Mouse (Mus musculus): ENCODE data around the gene Ugt2b38. TPM values are rescaled to one million over a fixed set of nuclear protein-coding genes. Genes with fewer than 3 reads are reported as not detected.
"Not testable (repeated sequence)": the region's sequence is repeated elsewhere in the genome, so short reads cannot be mapped to it uniquely, and the experiment has no call there.

The Ugt2b38 gene
- polyA plus RNA-seq (2012; fragmentation: generic; extraction: Trizol): not detected
- long read RNA-seq, experiment 1: 0 reads
- long read RNA-seq, experiment 2: 0 reads

DNA sequence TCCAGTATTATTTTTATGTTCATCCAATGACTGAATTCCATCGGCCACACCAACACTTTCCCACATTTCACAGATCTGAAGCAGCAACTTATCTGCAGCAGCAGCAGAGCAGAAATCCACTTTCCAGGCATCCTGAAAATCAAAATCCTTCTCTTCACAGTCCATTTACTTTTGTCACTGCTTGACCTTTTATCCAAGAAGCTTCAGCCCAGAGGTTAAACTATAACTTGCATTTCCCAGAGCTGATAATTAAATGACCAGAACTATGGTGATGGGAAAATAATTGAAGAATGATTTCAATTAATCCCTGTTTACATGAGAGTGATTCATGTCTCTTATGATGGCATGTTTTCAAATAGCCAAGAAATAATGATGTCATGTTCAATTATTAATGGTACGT lies at the start of gene Ugt2b38:
Ugt2b38 (minus strand) TSS at position 163 of the 400 bp plus-strand sequence.
- H3K79me3 ChIP-seq (ENCODE audit: low read depth); H3ac ChIP-seq (ENCODE audit: control insufficient read depth, insufficient read length, low read depth); H3K79me2 ChIP-seq (ENCODE audit: control insufficient read depth, insufficient read depth); H3K27me3 ChIP-seq (ENCODE audit: control insufficient read depth, insufficient read depth, insufficient read length); H3K4me3 ChIP-seq (ENCODE audit: insufficient read depth, poor library complexity, severe bottlenecking); H3K36me3 ChIP-seq (ENCODE audit: control insufficient read depth, insufficient read depth): not testable (repeated sequence)

GRCm38 (mm10) chr5:87458810-87459209 lies 34.8 kb upstream of the Ugt2b38 start:
- Histone ChIP-seq H3K79me2 (ENCODE audit: control insufficient read depth, insufficient read depth) (no peaks in the 10 kb centered on the region), H3K4me3 (ENCODE audit: insufficient read depth, poor library complexity, severe bottlenecking) (no peak overlapping the region), H3ac (ENCODE audit: control insufficient read depth, insufficient read length, low read depth) (no peak overlapping the region), H3K79me3 (ENCODE audit: low read depth) (no peaks in the 10 kb centered on the region), H3K36me3 (ENCODE audit: control insufficient read depth, insufficient read depth) (no peaks in the 10 kb centered on the region), H3K27me3 (ENCODE audit: control insufficient read depth, insufficient read depth, insufficient read length) (no peaks in the 10 kb centered on the region)
- TF ChIP-seq MYOG (IDR thresholded peaks at IDR 0.05; ENCODE audit: control insufficient read depth, extremely low read depth, insufficient read length): no peak
- no peak for TF ChIP-seq USF1 (IDR thresholded peaks at IDR 0.05; ENCODE audit: low read depth)
- TF ChIP-seq FOSL1 (IDR thresholded peaks at IDR 0.05; ENCODE audit: insufficient read depth, low read length, poor library complexity, severe bottlenecking): no peak
- TF ChIP-seq CEBPB (IDR thresholded peaks at IDR 0.05; ENCODE audit: low read depth): no peak
- no peak for TF ChIP-seq MAX (IDR thresholded peaks at IDR 0.05)
- no peak for TF ChIP-seq MYOD1 (IDR thresholded peaks at IDR 0.05; ENCODE audit: control insufficient read depth, insufficient read length, low read depth)
- TF ChIP-seq CTCF (IDR thresholded peaks at IDR 0.05; ENCODE audit: control insufficient read depth, insufficient read depth, insufficient read length): no peak

DNA sequence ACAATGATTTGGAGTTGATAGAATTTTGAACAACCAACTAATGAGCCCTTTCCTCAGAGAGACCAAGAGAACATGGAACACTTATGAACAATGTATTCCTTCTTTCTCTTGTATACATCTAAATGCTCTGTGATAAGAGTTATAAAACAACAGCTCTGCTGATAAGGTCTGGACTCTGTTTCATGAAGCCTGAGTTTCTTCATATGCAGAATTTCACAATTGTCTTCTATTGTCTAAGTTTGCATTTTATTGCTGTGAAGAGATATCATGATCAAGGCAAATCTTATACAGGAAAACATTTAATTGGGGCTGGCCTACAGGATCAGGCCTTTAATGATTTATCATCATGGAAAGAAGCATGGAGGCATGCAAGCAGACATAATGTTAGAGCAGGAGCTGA lies 33.7 kb upstream of the Ugt2b38 start:
- Histone ChIP-seq H3K79me3 (ENCODE audit: low read depth) (no peaks in the 10 kb centered on the region), H3K79me2 (ENCODE audit: control insufficient read depth, insufficient read depth) (no peaks in the 10 kb centered on the region), H3K4me3 (ENCODE audit: insufficient read depth, poor library complexity, severe bottlenecking) (no peak overlapping the region), H3K36me3 (ENCODE audit: control insufficient read depth, insufficient read depth) (no peaks in the 10 kb centered on the region), H3K27me3 (ENCODE audit: control insufficient read depth, insufficient read depth, insufficient read length) (no peaks in the 10 kb centered on the region), H3ac (ENCODE audit: control insufficient read depth, insufficient read length, low read depth) (no peak overlapping the region)
- TF ChIP-seq MYOD1 (IDR thresholded peaks at IDR 0.05; ENCODE audit: control insufficient read depth, insufficient read length, low read depth): no peak
- no peak for TF ChIP-seq FOSL1 (IDR thresholded peaks at IDR 0.05; ENCODE audit: insufficient read depth, low read length, poor library complexity, severe bottlenecking)
- TF ChIP-seq CEBPB (IDR thresholded peaks at IDR 0.05; ENCODE audit: low read depth): no peak

DNA sequence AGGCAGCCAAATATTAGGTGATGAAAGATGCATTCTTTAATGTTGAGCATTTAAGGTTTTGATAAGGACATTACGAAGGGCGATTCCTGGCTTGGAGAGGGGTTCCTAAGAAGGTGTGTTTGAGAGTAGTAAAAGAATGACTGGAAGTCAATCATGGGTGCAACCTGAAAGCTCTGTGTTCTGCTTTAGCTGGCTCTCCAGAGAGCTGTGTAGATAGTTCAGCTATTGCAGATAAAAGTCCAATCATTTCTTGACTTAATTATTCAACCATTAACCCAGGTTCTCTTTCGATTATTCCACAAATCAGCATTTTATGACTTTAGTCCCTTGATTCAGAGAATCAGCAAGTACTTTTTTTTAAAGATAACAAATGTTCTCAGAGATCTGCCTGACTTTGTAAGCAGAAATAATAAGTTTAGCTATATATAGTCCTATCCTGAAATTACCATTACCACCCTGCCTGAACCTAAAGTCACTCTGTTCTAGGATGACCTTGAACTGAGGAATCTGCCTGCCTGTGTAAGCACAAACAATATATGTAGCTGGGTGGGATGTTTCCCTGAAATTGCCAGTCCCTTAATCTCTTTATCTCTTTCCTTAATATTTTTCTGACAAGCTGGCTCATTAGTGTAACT lies 32.3 kb upstream of the Ugt2b38 start:
- no peak overlapping the region for H3K4me3 ChIP-seq (ENCODE audit: insufficient read depth, poor library complexity, severe bottlenecking)
- H3K27me3 ChIP-seq (ENCODE audit: control insufficient read depth, insufficient read depth, insufficient read length): no peaks in the 10 kb centered on the region
- H3K36me3 ChIP-seq (ENCODE audit: control insufficient read depth, insufficient read depth): no peaks in the 10 kb centered on the region
- no peaks in the 10 kb centered on the region for H3K79me2 ChIP-seq (ENCODE audit: control insufficient read depth, insufficient read depth)
- no peak for TF ChIP-seq CEBPB (IDR thresholded peaks at IDR 0.05; ENCODE audit: low read depth)
- TF ChIP-seq FOSL1 (IDR thresholded peaks at IDR 0.05; ENCODE audit: insufficient read depth, low read length, poor library complexity, severe bottlenecking): no peak
- no peak for TF ChIP-seq MAX (IDR thresholded peaks at IDR 0.05)
- no peak for TF ChIP-seq CTCF (IDR thresholded peaks at IDR 0.05; ENCODE audit: control insufficient read depth, insufficient read depth, insufficient read length)
- no peak for TF ChIP-seq USF1 (IDR thresholded peaks at IDR 0.05; ENCODE audit: low read depth)
- TF ChIP-seq MYOG (IDR thresholded peaks at IDR 0.05; ENCODE audit: control insufficient read depth, extremely low read depth, insufficient read length): no peak
- TF ChIP-seq MYOD1 (IDR thresholded peaks at IDR 0.05; ENCODE audit: control insufficient read depth, insufficient read length, low read depth): no peak
- H3K79me3 ChIP-seq (ENCODE audit: low read depth): no peaks in the 10 kb centered on the region
- no peak overlapping the region for H3ac ChIP-seq (ENCODE audit: control insufficient read depth, insufficient read length, low read depth)

- no peak overlapping the region for H3K4me3 ChIP-seq (ENCODE audit: insufficient read depth, poor library complexity, severe bottlenecking)
- no peaks in the 10 kb centered on the region for H3K27me3 ChIP-seq (ENCODE audit: control insufficient read depth, insufficient read depth, insufficient read length)
- no peak overlapping the region for H3ac ChIP-seq (ENCODE audit: control insufficient read depth, insufficient read length, low read depth)
- H3K79me2 ChIP-seq (ENCODE audit: control insufficient read depth, insufficient read depth): no peaks in the 10 kb centered on the region
- TF ChIP-seq CEBPB (IDR thresholded peaks at IDR 0.05; ENCODE audit: low read depth) (no peak), USF1 (IDR thresholded peaks at IDR 0.05; ENCODE audit: low read depth) (no peak), MAX (IDR thresholded peaks at IDR 0.05) (no peak), FOSL1 (IDR thresholded peaks at IDR 0.05; ENCODE audit: insufficient read depth, low read length, poor library complexity, severe bottlenecking) (no peak), MYOD1 (IDR thresholded peaks at IDR 0.05; ENCODE audit: control insufficient read depth, insufficient read length, low read depth) (no peak), CTCF (IDR thresholded peaks at IDR 0.05; ENCODE audit: control insufficient read depth, insufficient read depth, insufficient read length) (no peak), MYOG (IDR thresholded peaks at IDR 0.05; ENCODE audit: control insufficient read depth, extremely low read depth, insufficient read length) (no peak)
- H3K79me3 ChIP-seq (ENCODE audit: low read depth): no peaks in the 10 kb centered on the region
- no peaks in the 10 kb centered on the region for H3K36me3 ChIP-seq (ENCODE audit: control insufficient read depth, insufficient read depth)
Measured at GRCm38 (mm10) chr5:87455519-87455918, 31.5 kb upstream of the Ugt2b38 start.

- H3ac ChIP-seq (ENCODE audit: control insufficient read depth, insufficient read length, low read depth); H3K79me3 ChIP-seq (ENCODE audit: low read depth); H3K27me3 ChIP-seq (ENCODE audit: control insufficient read depth, insufficient read depth, insufficient read length); H3K4me3 ChIP-seq (ENCODE audit: insufficient read depth, poor library complexity, severe bottlenecking); H3K36me3 ChIP-seq (ENCODE audit: control insufficient read depth, insufficient read depth); H3K79me2 ChIP-seq (ENCODE audit: control insufficient read depth, insufficient read depth): not testable (repeated sequence)
Measured at GRCm38 (mm10) chr5:87452514-87452913, 28.5 kb upstream of the Ugt2b38 start.
